Mouse (Mus musculus): ENCODE measurements at regions not wholly inside any gene's neighbourhood (a gene's known extent, or its start where the extent isn't known, plus 50 kb on each side); places are given as distances from the start of the nearest gene placed in this dataset.

- Histone ChIP-seq H3K27me3 (ENCODE audit: control insufficient read depth, insufficient read depth, low read length) (no peaks in the 10 kb centered on the region), H3K4me3 (ENCODE audit: control insufficient read depth, insufficient read depth, low read length) (no peak overlapping the region), H3K36me3 (ENCODE audit: control insufficient read depth, insufficient read depth, low read length) (no peaks in the 10 kb centered on the region), H3K27ac (ENCODE audit: control insufficient read depth, insufficient read depth, low read length) (no peak overlapping the region), H3K4me1 (replicated peaks; ENCODE audit: control insufficient read depth, insufficient read depth, low read length) (peaks cover 2% of the 10 kb centered on the region; the same call in 1 of the 2 replicates)
- WGBS = 86% methylated on average over 7 of the region's 7 CpGs
- no peak for TF ChIP-seq CTCF (IDR thresholded peaks at IDR 0.05; ENCODE audit: borderline replicate concordance, control insufficient read depth, extremely low read depth, insufficient read depth, low read length, poor library complexity)
- TF ChIP-seq POLR2A (IDR thresholded peaks at IDR 0.05; ENCODE audit: control insufficient read depth, extremely low read depth, insufficient read depth, low read length, poor library complexity) = no peak
- DNase-seq = no peak
These were observed 672.4 kb downstream of the Cypt12 start for GRCm38 (mm10) chr3:18620608-18621007.

GRCm38 (mm10) chr3:18623831-18624304 is 675.7 kb downstream of the Cypt12 start:
- no peak overlapping the region for H3K27ac ChIP-seq (ENCODE audit: control insufficient read depth, insufficient read depth, low read length)
- 2% methylated on average over 4 of the region's 4 CpGs for WGBS
- no peak overlapping the region for H3K4me3 ChIP-seq (ENCODE audit: control insufficient read depth, insufficient read depth, low read length)
- no peaks in the 10 kb centered on the region for H3K36me3 ChIP-seq (ENCODE audit: control insufficient read depth, insufficient read depth, low read length)
- DNase-seq = peak; percentile 3
- H3K27me3 ChIP-seq (ENCODE audit: control insufficient read depth, insufficient read depth, low read length) = no peaks in the 10 kb centered on the region
- peaks cover 2% of the 10 kb centered on the region; the same call in 1 of the 2 replicates for H3K4me1 ChIP-seq (replicated peaks; ENCODE audit: control insufficient read depth, insufficient read depth, low read length)
- TF ChIP-seq CTCF (IDR thresholded peaks at IDR 0.05; ENCODE audit: borderline replicate concordance, control insufficient read depth, extremely low read depth, insufficient read depth, low read length, poor library complexity) = no peak
- TF ChIP-seq POLR2A (IDR thresholded peaks at IDR 0.05; ENCODE audit: control insufficient read depth, extremely low read depth, insufficient read depth, low read length, poor library complexity) = no peak

- peaks cover 2% of the 10 kb centered on the region; the same call in 1 of the 2 replicates for H3K4me1 ChIP-seq (replicated peaks; ENCODE audit: control insufficient read depth, insufficient read depth, low read length)
- no peaks in the 10 kb centered on the region for H3K27me3 ChIP-seq (ENCODE audit: control insufficient read depth, insufficient read depth, low read length)
- no peak for DNase-seq
- H3K27ac ChIP-seq (ENCODE audit: control insufficient read depth, insufficient read depth, low read length) = no peak overlapping the region
- TF ChIP-seq CTCF (IDR thresholded peaks at IDR 0.05; ENCODE audit: borderline replicate concordance, control insufficient read depth, extremely low read depth, insufficient read depth, low read length, poor library complexity) (no peak), POLR2A (IDR thresholded peaks at IDR 0.05; ENCODE audit: control insufficient read depth, extremely low read depth, insufficient read depth, low read length, poor library complexity) (no peak)
- H3K4me3 ChIP-seq (ENCODE audit: control insufficient read depth, insufficient read depth, low read length) = no peak overlapping the region
- no peaks in the 10 kb centered on the region for H3K36me3 ChIP-seq (ENCODE audit: control insufficient read depth, insufficient read depth, low read length)
- 35% methylated on average over 10 of the region's 10 CpGs for WGBS
These were observed 676.4 kb downstream of the Cypt12 start for GRCm38 (mm10) chr3:18624381-18625145.

GRCm38 (mm10) chr3:18625395-18626328 is 677.5 kb downstream of the Cypt12 start:
- no peaks in the 10 kb centered on the region for H3K27me3 ChIP-seq (ENCODE audit: control insufficient read depth, insufficient read depth, low read length)
- DNase-seq = no peak
- H3K27ac ChIP-seq (ENCODE audit: control insufficient read depth, insufficient read depth, low read length) = no peak overlapping the region; the same call in 1 of the 2 replicates
- H3K4me1 ChIP-seq (replicated peaks; ENCODE audit: control insufficient read depth, insufficient read depth, low read length) = peaks cover 2% of the 10 kb centered on the region; the same call in 1 of the 2 replicates
- no peaks in the 10 kb centered on the region for H3K36me3 ChIP-seq (ENCODE audit: control insufficient read depth, insufficient read depth, low read length)
- no peak overlapping the region for H3K4me3 ChIP-seq (ENCODE audit: control insufficient read depth, insufficient read depth, low read length)
- TF ChIP-seq POLR2A (IDR thresholded peaks at IDR 0.05; ENCODE audit: control insufficient read depth, extremely low read depth, insufficient read depth, low read length, poor library complexity) = no peak
- no peak for TF ChIP-seq CTCF (IDR thresholded peaks at IDR 0.05; ENCODE audit: borderline replicate concordance, control insufficient read depth, extremely low read depth, insufficient read depth, low read length, poor library complexity)
- WGBS = 71% methylated on average over 32 of the region's 32 CpGs

- Histone ChIP-seq H3K4me3 (ENCODE audit: control insufficient read depth, insufficient read depth, low read length) (no peak overlapping the region), H3K27me3 (ENCODE audit: control insufficient read depth, insufficient read depth, low read length) (no peaks in the 10 kb centered on the region), H3K4me1 (replicated peaks; ENCODE audit: control insufficient read depth, insufficient read depth, low read length) (peaks cover 2% of the 10 kb centered on the region; the same call in 1 of the 2 replicates), H3K27ac (ENCODE audit: control insufficient read depth, insufficient read depth, low read length) (no peak overlapping the region), H3K36me3 (ENCODE audit: control insufficient read depth, insufficient read depth, low read length) (no peaks in the 10 kb centered on the region)
- 90% methylated on average over 6 of the region's 6 CpGs for WGBS
- TF ChIP-seq POLR2A (IDR thresholded peaks at IDR 0.05; ENCODE audit: control insufficient read depth, extremely low read depth, insufficient read depth, low read length, poor library complexity) (no peak), CTCF (IDR thresholded peaks at IDR 0.05; ENCODE audit: borderline replicate concordance, control insufficient read depth, extremely low read depth, insufficient read depth, low read length, poor library complexity) (no peak)
- no peak for DNase-seq
These were observed 678.2 kb downstream of the Cypt12 start for GRCm38 (mm10) chr3:18626375-18626774.

GRCm38 (mm10) chr3:18626820-18627219 is 678.6 kb downstream of the Cypt12 start:
- Histone ChIP-seq H3K27ac (ENCODE audit: control insufficient read depth, insufficient read depth, low read length) (no peak overlapping the region), H3K4me3 (ENCODE audit: control insufficient read depth, insufficient read depth, low read length) (no peak overlapping the region), H3K4me1 (replicated peaks; ENCODE audit: control insufficient read depth, insufficient read depth, low read length) (peaks cover 2% of the 10 kb centered on the region; the same call in 1 of the 2 replicates), H3K36me3 (ENCODE audit: control insufficient read depth, insufficient read depth, low read length) (no peaks in the 10 kb centered on the region), H3K27me3 (ENCODE audit: control insufficient read depth, insufficient read depth, low read length) (no peaks in the 10 kb centered on the region)
- TF ChIP-seq POLR2A (IDR thresholded peaks at IDR 0.05; ENCODE audit: control insufficient read depth, extremely low read depth, insufficient read depth, low read length, poor library complexity) (no peak), CTCF (IDR thresholded peaks at IDR 0.05; ENCODE audit: borderline replicate concordance, control insufficient read depth, extremely low read depth, insufficient read depth, low read length, poor library complexity) (no peak)
- 88% methylated on average over 2 of the region's 2 CpGs for WGBS
- DNase-seq = no peak

All from thymus, adult 2 months (tissue).